Mouse (Mus musculus): ENCODE results near the gene C8b. TPM values are rescaled to one million over a fixed set of nuclear protein-coding genes. Genes with fewer than 3 reads are reported as not detected.

C8b gene
- polyA plus RNA-seq, 1 experiment from 2014 or later: not detected

DNA sequence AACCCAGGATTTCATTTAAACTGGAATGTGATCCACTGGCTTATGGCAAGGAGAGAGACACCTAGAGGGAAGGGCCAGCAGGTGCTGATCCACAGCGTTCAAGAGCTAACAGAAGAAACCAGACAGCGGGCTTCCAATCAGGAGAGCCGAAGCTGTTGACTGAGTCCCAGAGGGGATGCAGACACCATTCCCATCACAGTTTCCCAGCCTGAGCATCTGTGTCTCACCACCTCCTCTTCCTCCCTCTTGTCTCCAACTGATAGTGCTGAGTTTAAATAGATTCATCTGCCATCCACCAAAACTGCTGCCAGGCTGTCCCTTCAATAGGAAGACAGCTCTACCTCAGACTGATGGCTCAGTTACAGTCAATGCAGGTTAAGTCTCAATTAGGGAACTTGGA lies 12.0 kb upstream of the C8b start:
- H3K9ac ChIP-seq (replicated peaks; ENCODE audit: low read depth, low read length): no peak overlapping the region
- no peak overlapping the region for H3K27ac ChIP-seq (ENCODE audit: low read length)
- H3K36me3 ChIP-seq (ENCODE audit: control insufficient read depth, insufficient read depth, low read length): no peaks in the 10 kb centered on the region
- H3K27me3 ChIP-seq (ENCODE audit: control insufficient read depth, insufficient read depth, low read length): no peaks in the 10 kb centered on the region
- H3K9me3 ChIP-seq (ENCODE audit: control insufficient read depth, low read depth, low read length): no peaks in the 10 kb centered on the region
- H3K4me2 ChIP-seq (replicated peaks; ENCODE audit: low read depth, low read length): no peak overlapping the region
- H3K4me3 ChIP-seq (ENCODE audit: low read depth, low read length): no peak overlapping the region
- no peak for ATAC-seq (ENCODE audit: insufficient number of reproducible peaks, insufficient read depth, low FRiP score, low read depth)
- H3K4me1 ChIP-seq (ENCODE audit: control insufficient read depth, insufficient read depth, low read length): no peaks in the 10 kb centered on the region
- WGBS: 65% methylated on average over 3 of the region's 3 CpGs

- H3K9ac ChIP-seq (replicated peaks; ENCODE audit: low read depth, low read length): no peak overlapping the region
- H3K36me3 ChIP-seq (ENCODE audit: control insufficient read depth, insufficient read depth, low read length): no peaks in the 10 kb centered on the region
- H3K4me3 ChIP-seq (ENCODE audit: low read depth, low read length): no peak overlapping the region
- H3K4me1 ChIP-seq (ENCODE audit: control insufficient read depth, insufficient read depth, low read length): no peaks in the 10 kb centered on the region
- 63% methylated on average over 13 of the region's 13 CpGs for WGBS
- no peak overlapping the region for H3K27ac ChIP-seq (ENCODE audit: low read length)
- ATAC-seq (ENCODE audit: insufficient number of reproducible peaks, insufficient read depth, low FRiP score, low read depth): no peak
- H3K4me2 ChIP-seq (replicated peaks; ENCODE audit: low read depth, low read length): no peak overlapping the region
- no peaks in the 10 kb centered on the region for H3K27me3 ChIP-seq (ENCODE audit: control insufficient read depth, insufficient read depth, low read length)
- no peaks in the 10 kb centered on the region for H3K9me3 ChIP-seq (ENCODE audit: control insufficient read depth, low read depth, low read length)
Measured at GRCm38 (mm10) chr4:104760878-104761624, 5.1 kb upstream of the C8b start.

DNA sequence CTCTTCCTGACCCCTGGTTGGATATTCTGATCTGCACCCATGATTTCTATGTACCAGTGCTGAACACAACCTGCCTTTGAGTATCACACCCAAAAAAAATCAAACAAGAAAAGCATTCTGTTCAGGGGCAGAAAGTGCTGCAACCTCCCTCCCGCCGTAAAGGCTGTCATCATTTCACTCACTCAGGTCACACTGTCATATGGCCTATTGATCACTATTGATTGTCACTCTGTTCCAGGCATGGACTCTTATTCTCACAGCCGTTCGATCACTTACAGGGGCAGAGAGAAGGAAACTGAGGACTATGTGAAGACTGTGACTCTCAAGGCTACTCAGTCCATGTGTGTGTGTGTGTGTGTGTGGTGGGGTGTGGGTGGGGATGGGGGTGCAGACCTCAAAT lies 2.1 kb downstream of the C8b start:
- H3K4me3 ChIP-seq (ENCODE audit: low read depth, low read length): no peak overlapping the region
- no peak overlapping the region for H3K27ac ChIP-seq (ENCODE audit: low read length)
- no peak for ATAC-seq (ENCODE audit: insufficient number of reproducible peaks, insufficient read depth, low FRiP score, low read depth)
- H3K9ac ChIP-seq (replicated peaks; ENCODE audit: low read depth, low read length): no peak overlapping the region
- H3K27me3 ChIP-seq (ENCODE audit: control insufficient read depth, insufficient read depth, low read length): no peaks in the 10 kb centered on the region
- H3K4me1 ChIP-seq (ENCODE audit: control insufficient read depth, insufficient read depth, low read length): no peaks in the 10 kb centered on the region
- no peaks in the 10 kb centered on the region for H3K9me3 ChIP-seq (ENCODE audit: control insufficient read depth, low read depth, low read length)
- H3K4me2 ChIP-seq (replicated peaks; ENCODE audit: low read depth, low read length): no peak overlapping the region
- H3K36me3 ChIP-seq (ENCODE audit: control insufficient read depth, insufficient read depth, low read length): no peaks in the 10 kb centered on the region
- WGBS: 70% methylated on average over 4 of the region's 4 CpGs

DNA sequence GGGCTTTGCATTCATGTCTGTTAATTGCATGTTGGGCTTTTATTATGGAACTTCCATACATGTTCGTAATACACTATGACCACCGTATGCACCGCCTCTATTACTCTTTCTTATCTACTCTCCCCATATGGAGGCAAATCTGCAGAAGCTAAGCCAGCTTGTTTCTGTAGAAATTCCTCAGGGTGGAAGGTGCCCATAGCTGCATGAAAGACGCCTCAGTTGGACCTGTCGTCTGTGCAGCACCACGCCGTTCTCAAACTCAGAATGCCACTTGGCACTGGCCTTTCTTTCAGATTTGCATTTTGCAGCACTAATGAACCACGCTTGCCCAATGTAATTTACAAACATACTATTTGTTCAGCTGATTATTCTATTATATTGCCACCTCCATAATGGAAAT lies 3.5 kb downstream of the C8b start:
- H3K9me3 ChIP-seq (ENCODE audit: control insufficient read depth, low read depth, low read length): no peaks in the 10 kb centered on the region
- no peak for ATAC-seq (ENCODE audit: insufficient number of reproducible peaks, insufficient read depth, low FRiP score, low read depth)
- H3K36me3 ChIP-seq (ENCODE audit: control insufficient read depth, insufficient read depth, low read length): no peaks in the 10 kb centered on the region
- H3K27me3 ChIP-seq (ENCODE audit: control insufficient read depth, insufficient read depth, low read length): no peaks in the 10 kb centered on the region
- no peak overlapping the region for H3K9ac ChIP-seq (replicated peaks; ENCODE audit: low read depth, low read length)
- no peak overlapping the region for H3K4me2 ChIP-seq (replicated peaks; ENCODE audit: low read depth, low read length)
- no peaks in the 10 kb centered on the region for H3K4me1 ChIP-seq (ENCODE audit: control insufficient read depth, insufficient read depth, low read length)
- WGBS: 84% methylated on average over 8 of the region's 8 CpGs
- no peak overlapping the region for H3K4me3 ChIP-seq (ENCODE audit: low read depth, low read length)
- no peak overlapping the region for H3K27ac ChIP-seq (ENCODE audit: low read length)

DNA sequence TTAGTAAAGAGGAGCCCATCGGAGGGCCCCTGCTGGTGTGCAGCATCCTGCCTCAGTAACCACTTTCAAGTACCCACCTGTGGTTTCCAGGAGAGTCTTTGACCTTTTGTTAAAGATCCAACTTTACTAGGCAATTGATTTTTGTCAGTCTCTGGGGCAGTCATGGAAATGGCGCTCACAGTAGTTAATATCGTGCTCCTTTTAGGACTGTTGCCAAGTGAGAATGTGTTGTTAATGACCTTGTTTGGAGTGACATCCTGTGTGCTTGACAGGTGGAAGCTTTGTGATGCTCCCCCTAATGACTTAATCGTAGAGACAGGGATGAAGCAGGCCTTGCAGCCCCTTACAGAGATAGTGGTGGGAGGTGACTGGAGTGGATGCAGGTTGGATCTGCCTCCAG lies 4.2 kb downstream of the C8b start:
- Histone ChIP-seq H3K36me3 (ENCODE audit: control insufficient read depth, insufficient read depth, low read length) (no peaks in the 10 kb centered on the region), H3K27ac (ENCODE audit: low read length) (no peak overlapping the region), H3K27me3 (ENCODE audit: control insufficient read depth, insufficient read depth, low read length) (no peaks in the 10 kb centered on the region), H3K4me3 (ENCODE audit: low read depth, low read length) (no peak overlapping the region), H3K4me2 (replicated peaks; ENCODE audit: low read depth, low read length) (no peak overlapping the region), H3K9ac (replicated peaks; ENCODE audit: low read depth, low read length) (no peak overlapping the region), H3K9me3 (ENCODE audit: control insufficient read depth, low read depth, low read length) (no peaks in the 10 kb centered on the region), H3K4me1 (ENCODE audit: control insufficient read depth, insufficient read depth, low read length) (no peaks in the 10 kb centered on the region)
- no peak for ATAC-seq (ENCODE audit: insufficient number of reproducible peaks, insufficient read depth, low FRiP score, low read depth)
- 55% methylated on average over 4 of the region's 4 CpGs for WGBS

DNA sequence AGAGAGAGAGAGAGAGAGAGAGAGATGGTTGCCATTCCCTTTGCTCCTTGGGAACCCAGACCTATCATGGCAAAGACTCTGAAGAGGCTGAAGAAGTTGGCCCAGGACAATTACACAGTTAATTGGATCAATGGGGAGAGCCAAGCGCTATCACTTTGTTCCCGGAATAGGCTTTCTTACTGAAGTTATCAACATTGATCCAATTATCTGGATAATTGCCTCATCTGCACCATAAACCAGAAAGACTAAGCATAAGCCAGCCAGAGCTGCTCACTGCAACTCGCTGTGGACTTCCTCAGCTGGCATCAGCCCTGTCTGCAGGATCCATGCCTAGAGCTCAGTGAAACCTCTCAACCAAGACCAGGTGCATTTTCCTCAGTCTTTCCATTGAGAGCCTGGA lies 9.5 kb downstream of the C8b start:
- Histone ChIP-seq H3K4me1 (ENCODE audit: control insufficient read depth, insufficient read depth, low read length) (no peaks in the 10 kb centered on the region), H3K4me2 (replicated peaks; ENCODE audit: low read depth, low read length) (no peak overlapping the region), H3K4me3 (ENCODE audit: low read depth, low read length) (no peak overlapping the region), H3K9ac (replicated peaks; ENCODE audit: low read depth, low read length) (no peak overlapping the region), H3K27ac (ENCODE audit: low read length) (no peak overlapping the region), H3K36me3 (ENCODE audit: control insufficient read depth, insufficient read depth, low read length) (no peaks in the 10 kb centered on the region), H3K9me3 (ENCODE audit: control insufficient read depth, low read depth, low read length) (no peaks in the 10 kb centered on the region), H3K27me3 (ENCODE audit: control insufficient read depth, insufficient read depth, low read length) (no peaks in the 10 kb centered on the region)
- 71% methylated on average over 3 of the region's 3 CpGs for WGBS
- no peak for ATAC-seq (ENCODE audit: insufficient number of reproducible peaks, insufficient read depth, low FRiP score, low read depth)

GRCm38 (mm10) chr4:104779460-104779859 lies 13.3 kb downstream of the C8b start:
- no peak overlapping the region for H3K4me2 ChIP-seq (replicated peaks; ENCODE audit: low read depth, low read length)
- 84% methylated on average over 5 of the region's 5 CpGs for WGBS
- no peaks in the 10 kb centered on the region for H3K9me3 ChIP-seq (ENCODE audit: control insufficient read depth, low read depth, low read length)
- H3K36me3 ChIP-seq (ENCODE audit: control insufficient read depth, insufficient read depth, low read length): no peaks in the 10 kb centered on the region
- no peaks in the 10 kb centered on the region for H3K27me3 ChIP-seq (ENCODE audit: control insufficient read depth, insufficient read depth, low read length)
- ATAC-seq (ENCODE audit: insufficient number of reproducible peaks, insufficient read depth, low FRiP score, low read depth): no peak
- no peaks in the 10 kb centered on the region for H3K4me1 ChIP-seq (ENCODE audit: control insufficient read depth, insufficient read depth, low read length)
- no peak overlapping the region for H3K27ac ChIP-seq (ENCODE audit: low read length)
- H3K9ac ChIP-seq (replicated peaks; ENCODE audit: low read depth, low read length): no peak overlapping the region
- H3K4me3 ChIP-seq (ENCODE audit: low read depth, low read length): no peak overlapping the region

DNA sequence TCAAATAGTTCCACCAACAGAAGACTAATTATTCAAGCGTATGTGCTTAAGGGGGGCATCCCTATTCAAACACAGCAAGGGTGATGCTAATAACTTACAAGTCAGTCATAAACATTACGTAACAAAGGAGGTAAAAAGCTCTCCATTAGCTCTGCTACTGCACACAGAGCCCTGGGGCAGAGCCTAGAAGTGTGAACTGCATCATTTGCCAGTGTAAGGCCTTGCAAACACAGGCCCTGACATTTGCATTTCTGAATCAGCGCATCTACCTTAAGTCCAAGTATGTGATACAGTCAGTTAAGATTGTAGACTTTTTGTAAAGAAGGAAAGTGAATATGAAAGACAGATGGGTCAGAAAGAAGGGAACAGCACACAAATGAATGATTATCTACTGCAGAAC lies 15.3 kb downstream of the C8b start:
- Histone ChIP-seq H3K4me1 (ENCODE audit: control insufficient read depth, insufficient read depth, low read length) (no peaks in the 10 kb centered on the region), H3K36me3 (ENCODE audit: control insufficient read depth, insufficient read depth, low read length) (no peaks in the 10 kb centered on the region), H3K27ac (ENCODE audit: low read length) (no peak overlapping the region), H3K4me3 (ENCODE audit: low read depth, low read length) (no peak overlapping the region), H3K9me3 (ENCODE audit: control insufficient read depth, low read depth, low read length) (no peaks in the 10 kb centered on the region), H3K9ac (replicated peaks; ENCODE audit: low read depth, low read length) (no peak overlapping the region), H3K27me3 (ENCODE audit: control insufficient read depth, insufficient read depth, low read length) (no peaks in the 10 kb centered on the region), H3K4me2 (replicated peaks; ENCODE audit: low read depth, low read length) (no peak overlapping the region)
- WGBS: 87% methylated on average over 3 of the region's 3 CpGs
- no peak for ATAC-seq (ENCODE audit: insufficient number of reproducible peaks, insufficient read depth, low FRiP score, low read depth)

GRCm38 (mm10) chr4:104782346-104782745 lies 16.2 kb downstream of the C8b start:
- H3K4me1 ChIP-seq (ENCODE audit: control insufficient read depth, insufficient read depth, low read length): no peaks in the 10 kb centered on the region
- WGBS: 79% methylated on average over 4 of the region's 4 CpGs
- no peaks in the 10 kb centered on the region for H3K9me3 ChIP-seq (ENCODE audit: control insufficient read depth, low read depth, low read length)
- no peak overlapping the region for H3K9ac ChIP-seq (replicated peaks; ENCODE audit: low read depth, low read length)
- ATAC-seq (ENCODE audit: insufficient number of reproducible peaks, insufficient read depth, low FRiP score, low read depth): no peak
- no peak overlapping the region for H3K4me3 ChIP-seq (ENCODE audit: low read depth, low read length)
- no peaks in the 10 kb centered on the region for H3K27me3 ChIP-seq (ENCODE audit: control insufficient read depth, insufficient read depth, low read length)
- H3K36me3 ChIP-seq (ENCODE audit: control insufficient read depth, insufficient read depth, low read length): no peaks in the 10 kb centered on the region
- H3K27ac ChIP-seq (ENCODE audit: low read length): no peak overlapping the region
- H3K4me2 ChIP-seq (replicated peaks; ENCODE audit: low read depth, low read length): no peak overlapping the region

Measured in stomach, embryonic 14.5 days (tissue).